Mouse (Mus musculus) common myeloid progenitor, adult 5-6 weeks (primary cell): ENCODE data around the gene Fstl5. TPM values are rescaled to one million over a fixed set of nuclear protein-coding genes. Genes with fewer than 3 reads are reported as not detected.

Source experiments
- ATAC-seq: replicated peaks from 2 replicates; pipeline ENCODE4 v1.8.0; 2016; ENCODE audit warnings: low read depth, mild to moderate bottlenecking, moderate TSS enrichment, inconsistent platforms; ENCODE audit not compliant: poor library complexity, severe bottlenecking
- total RNA-seq: library from RNA; stranded (forward); fragments of 200-1000, 187-1606 nt; gene quantifications from 2 replicates; pipeline ENCODE4 v1.2.3, GENCODE M21; 2017

Fstl5 gene
- not detected in 2 replicates for total RNA-seq

- ATAC-seq = peak; percentile 99
Measured at GRCm38 (mm10) chr3:76074060-76074707, at the start of gene Fstl5. Fstl5 (plus strand) TSS chr3:76074270.

DNA sequence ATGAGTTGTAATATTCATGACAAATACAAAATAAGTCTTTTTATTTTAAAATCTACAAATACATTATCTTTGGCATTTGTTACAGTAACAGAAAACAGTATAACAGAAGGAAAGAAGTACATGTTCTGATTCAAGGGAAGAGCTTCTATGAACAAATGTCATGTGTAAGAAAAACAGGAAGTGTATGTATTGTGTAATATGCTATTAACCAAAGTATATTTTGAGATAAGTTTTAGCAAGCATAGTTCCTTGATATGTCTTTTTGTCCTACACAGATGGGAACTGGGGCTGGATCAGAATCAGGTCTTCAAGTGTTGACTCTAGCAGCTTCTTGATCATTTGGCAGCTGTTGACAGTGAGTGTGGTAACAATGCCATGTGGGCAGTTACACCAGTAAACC is 48.5 kb upstream of the Fstl5 start:
- peak; percentile 87 for ATAC-seq

GRCm38 (mm10) chr3:76051124-76051523 is 22.9 kb upstream of the Fstl5 start:
- no peak for ATAC-seq

GRCm38 (mm10) chr3:76061996-76062395 is 12.1 kb upstream of the Fstl5 start:
- no peak for ATAC-seq

- peak; percentile 88 for ATAC-seq
Measured at GRCm38 (mm10) chr3:76067920-76068319, 6.2 kb upstream of the Fstl5 start.

DNA sequence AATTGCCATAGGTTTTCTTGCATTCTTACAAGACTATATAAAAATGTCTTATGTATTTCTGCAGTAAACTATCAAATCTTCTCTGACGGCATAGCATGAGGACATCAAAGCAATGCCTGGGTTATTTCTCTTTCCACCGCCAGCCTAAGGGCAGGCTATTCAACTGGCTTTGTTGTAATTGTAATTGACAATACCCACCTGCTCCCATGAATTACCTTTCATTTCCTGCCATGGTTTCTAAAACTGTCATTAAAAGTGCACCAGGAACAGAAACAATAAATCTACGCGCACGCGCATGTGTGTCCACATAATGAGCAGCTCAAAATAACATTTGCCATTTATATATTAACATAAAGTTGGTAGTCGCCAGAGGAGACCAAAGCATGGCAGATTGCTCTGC is 1.2 kb upstream of the Fstl5 start:
- ATAC-seq = no peak

DNA sequence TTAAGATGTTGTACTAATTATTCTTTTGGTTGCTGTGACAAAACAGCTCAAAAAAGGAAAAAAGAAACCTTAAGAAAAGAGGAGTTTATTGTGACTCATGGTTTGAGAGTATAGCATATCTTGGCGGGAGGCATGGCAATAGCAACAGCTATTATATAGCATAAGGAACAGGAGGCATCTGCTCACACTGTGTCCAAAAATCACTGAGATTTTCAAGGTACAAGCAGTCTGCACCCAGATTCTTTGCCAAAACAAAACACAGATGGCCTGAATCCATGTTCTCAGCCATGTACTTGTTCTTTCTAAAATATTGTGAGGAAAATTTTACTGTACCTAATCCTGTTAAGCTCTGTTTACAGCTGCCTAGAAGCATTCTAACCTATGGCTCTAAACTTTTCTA is 66.4 kb downstream of the Fstl5 start:
- ATAC-seq = no peak

GRCm38 (mm10) chr3:76147846-76148245 is 73.8 kb downstream of the Fstl5 start:
- ATAC-seq = no peak

DNA sequence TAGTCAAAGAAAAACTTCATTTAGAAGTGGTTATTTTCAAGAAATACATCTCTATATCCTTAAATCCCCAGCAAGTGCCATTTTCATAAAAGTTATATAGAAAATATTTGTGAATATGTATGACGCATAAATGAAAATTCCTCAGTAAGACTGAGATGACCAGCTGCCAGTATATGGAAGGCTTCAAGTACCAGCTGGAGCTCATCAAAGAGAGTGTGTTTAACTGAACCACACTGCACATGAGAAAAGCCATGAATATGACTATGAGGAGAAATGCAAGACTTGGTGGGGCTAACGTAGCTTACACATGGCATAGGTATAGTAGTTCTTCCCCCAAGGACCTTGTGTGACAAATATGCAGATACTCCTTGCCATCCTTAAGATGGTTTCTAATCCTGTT is 164.8 kb downstream of the Fstl5 start:
- no peak for ATAC-seq

DNA sequence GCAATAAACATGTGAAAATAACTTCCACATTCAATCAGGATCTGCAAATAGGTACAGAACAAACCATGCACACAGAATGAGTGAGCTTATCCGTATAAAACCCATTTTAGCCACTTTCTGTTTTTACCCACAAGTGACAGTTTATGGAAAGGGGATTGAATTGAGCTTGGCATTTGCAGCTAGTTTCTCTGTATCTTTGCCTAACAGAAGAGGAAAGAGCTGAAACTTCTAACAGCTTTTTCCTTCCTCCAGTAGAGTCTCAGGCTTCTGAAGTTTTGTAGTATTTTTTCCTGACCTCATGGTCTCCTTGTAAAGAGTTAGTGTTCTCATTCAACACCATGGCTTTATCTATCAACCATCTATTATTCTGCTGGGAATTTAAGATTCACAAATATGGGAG is 177.3 kb downstream of the Fstl5 start:
- no peak for ATAC-seq

DNA sequence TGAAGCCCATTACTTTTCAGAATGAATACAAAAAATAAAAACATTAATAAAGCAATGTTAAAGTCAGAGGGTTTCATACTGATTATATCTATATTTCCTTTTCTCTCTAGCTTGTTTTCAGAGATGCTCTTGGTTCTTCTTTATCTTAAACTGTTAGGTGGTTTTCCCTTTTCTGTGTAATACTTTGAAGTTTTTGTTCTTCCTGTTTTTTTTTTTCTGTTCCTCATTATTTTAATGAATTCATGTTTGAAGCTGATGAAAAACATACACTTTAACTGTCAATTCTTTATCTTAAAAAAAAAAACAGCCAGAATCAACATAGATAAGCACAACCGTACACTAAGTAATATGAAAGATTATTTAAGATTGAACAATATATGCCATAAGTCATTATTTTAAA is 218.9 kb downstream of the Fstl5 start:
- ATAC-seq = no peak

GRCm38 (mm10) chr3:76294394-76294793 is 220.3 kb downstream of the Fstl5 start:
- ATAC-seq = no peak

DNA sequence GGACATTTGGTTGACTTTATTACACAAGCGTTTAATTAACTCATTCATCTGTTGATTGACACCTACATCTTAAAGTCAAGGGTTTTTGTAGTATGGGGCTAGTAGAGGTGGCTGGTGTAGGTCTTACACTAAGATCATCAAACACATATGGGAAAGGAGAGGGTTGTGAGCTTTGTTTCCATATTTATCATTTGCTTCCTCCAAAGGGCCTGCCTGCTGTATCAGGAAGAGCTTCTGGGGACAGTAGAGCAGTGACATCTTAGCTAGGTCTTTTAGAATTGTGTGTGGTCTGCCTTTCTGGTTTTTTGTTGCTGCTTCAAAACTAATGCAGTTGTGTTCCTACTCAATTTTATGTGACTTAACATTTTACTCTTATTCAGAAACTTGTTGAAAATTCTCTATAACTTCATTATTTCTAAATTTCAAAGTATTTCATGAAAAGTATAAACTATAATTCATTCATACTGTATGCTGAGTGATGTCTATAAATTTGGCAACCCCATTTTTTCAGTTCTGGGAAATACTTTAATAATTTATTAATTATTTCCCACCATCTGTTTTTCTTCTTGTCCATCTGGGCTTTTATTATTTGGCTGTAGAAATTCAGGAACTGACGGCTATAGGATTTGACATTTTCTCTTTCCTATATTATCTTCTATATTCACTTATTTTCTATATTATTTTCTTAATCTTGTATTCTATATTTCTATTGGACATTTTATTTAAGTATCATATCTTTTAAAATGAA is 227.1 kb downstream of the Fstl5 start:
- no peak for ATAC-seq

DNA sequence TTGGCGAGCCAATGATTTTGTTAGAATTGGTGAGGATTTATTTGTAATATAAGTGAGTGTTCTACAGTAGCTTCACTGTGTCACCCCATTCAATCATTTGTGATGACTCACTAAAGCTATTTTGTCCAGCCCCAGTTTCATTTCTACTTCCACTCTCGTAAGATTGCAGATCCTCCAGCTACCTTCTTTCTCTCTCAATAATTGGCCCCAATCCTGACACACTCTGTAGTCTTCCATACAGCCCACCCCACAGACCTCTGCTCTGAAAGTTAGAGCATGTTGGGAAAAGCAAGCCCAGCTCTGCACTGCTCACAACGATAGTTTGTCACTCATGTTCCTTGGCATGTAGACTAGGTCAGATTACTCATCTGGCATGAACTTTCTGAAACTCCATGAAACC is 242.9 kb downstream of the Fstl5 start:
- ATAC-seq = no peak

DNA sequence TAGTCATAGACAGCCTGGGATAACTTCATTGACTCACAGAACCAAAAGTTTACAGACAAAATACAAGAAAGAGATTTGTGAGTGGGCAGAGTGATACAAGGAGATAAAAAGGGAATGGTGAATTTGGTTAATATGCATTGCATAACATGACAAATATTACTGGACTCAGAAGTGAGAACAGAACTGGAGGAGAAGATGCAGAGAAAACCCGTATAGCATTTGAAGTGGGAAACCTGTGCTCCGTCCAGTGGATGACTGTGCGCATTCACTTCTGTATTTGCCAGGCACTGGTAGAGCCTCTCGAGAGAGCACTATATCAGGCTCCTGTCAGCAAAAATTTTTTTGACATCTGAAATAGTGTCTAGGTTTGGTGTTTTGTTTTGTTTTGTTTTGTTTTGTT is 245.5 kb downstream of the Fstl5 start:
- ATAC-seq = peak; percentile 25; the same call in 1 of the 2 replicates

DNA sequence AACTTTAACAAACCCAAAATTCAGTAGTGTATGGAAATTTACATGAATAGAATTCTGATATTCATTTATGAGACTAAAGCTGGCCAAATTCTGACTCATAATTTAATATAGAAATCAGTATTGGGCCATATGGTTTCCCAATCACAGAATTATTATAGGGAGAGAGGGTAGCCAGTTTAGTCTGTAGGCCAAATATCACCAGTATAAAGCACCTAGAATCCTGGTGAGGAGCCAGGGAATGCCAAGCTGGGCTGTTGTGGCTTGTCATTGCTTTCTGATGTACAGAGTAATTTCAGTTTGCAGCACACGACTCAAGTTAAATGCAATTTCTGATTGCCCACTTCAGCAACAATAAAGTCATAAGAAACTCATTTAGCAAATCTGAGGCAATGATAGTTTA is 248.4 kb downstream of the Fstl5 start:
- ATAC-seq = no peak

- no peak for ATAC-seq
Measured at GRCm38 (mm10) chr3:76336922-76337321, 262.9 kb downstream of the Fstl5 start.

DNA sequence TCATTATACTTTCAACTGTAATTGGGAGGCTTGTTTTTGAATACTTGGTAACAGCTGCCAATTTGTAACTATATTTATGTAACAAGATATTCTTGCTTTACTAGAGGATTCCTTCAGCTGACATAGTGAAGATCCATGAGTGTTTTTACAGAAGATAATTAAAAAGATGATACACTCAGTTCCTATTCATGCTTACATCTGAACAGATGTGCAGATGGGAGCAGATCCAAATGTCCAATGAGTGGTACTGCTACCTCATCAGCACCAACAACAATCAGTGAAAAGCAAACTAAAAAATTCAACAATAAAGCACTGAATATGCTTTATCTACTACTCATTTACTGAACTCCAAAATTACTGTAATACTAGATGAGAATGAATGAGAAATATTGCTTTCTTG is 292.9 kb downstream of the Fstl5 start:
- ATAC-seq = no peak

DNA sequence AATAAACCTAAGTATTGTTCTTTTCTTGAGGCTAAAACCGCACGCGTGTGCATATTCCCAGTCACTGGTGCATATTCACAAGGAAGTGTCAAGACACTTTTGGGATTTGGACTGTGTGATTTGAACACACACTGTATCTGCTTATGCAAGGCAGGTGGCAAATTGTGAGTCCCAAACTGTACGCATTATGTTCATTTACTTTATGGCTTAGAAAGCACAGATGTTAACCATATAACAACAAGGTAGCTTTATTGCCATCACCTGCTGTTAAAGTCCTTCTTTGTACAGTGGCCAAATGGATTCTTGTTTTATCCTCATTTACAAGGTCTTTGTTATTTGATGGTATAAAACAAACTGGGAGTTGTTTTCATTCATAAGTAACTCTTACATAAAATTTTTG is 295.8 kb downstream of the Fstl5 start:
- ATAC-seq = no peak

DNA sequence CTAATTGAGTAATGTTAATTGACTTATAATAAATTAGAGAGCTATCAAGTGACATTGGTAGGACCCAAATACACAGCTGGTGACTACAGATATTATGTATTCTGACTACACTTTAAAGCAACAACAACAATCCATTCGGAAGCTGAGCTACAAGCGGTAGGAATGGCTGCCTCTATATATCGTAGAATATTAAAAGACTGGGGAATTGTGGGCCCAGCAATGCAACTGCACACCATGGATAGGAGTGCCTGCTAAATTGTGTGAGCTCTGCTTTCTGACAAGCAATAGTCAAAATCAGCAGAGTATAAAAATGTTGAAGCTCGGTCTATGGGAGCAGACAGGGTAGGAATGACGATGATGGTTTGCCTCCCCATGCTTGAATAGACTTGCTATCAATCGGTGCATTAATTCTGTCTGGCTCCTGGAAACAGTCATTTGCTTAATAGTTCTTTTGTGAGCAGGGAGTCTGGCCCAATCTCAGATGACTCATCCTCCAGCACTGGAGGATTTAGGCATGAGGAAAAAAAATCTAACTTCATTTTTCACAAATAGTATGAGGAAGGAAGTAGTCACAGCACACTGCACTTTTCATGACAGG is 354.8 kb downstream of the Fstl5 start:
- no peak for ATAC-seq

DNA sequence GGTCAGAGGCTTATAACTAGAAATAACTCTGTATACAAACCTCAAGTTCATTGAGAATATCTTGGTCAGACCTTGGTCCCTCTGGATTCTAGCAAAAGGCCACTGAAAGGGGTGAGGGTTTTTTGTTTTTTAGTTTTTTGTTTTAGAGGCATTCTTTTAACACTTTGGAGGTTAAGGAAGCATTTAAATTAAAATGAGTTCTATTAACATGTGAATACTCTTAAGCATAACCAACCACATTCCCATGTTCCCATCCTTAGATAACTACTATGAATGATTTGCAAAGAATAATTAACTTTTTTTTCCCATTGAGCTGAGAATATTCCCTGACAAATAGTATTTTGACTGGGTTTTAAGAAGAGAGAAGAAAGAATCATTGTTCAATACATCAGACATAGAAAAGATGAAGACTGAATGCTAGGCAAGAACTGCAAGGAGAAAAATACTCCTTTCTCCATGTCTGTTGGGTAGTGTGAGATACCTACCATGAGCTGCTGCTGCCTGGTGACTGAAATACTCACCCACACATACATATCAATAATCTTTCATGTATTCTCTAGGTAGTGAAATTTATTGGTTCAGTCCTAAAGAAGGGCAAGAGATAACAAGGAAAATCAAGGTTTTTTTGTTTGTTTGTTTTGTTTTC is 393.3 kb downstream of the Fstl5 start:
- no peak for ATAC-seq
